Mouse (Mus musculus) forebrain, embryonic 14.5 days (tissue): ENCODE results near the gene Cdc42. TPM values are rescaled to one million over a fixed set of nuclear protein-coding genes. Genes with fewer than 3 reads are reported as not detected.

Experiments
- ATAC-seq: fragments of 200-750 bp; cut with Nextera tagmentation; 2 replicates; pipeline ENCODE4 v1.8.0; 2017; ENCODE audit warnings: mild to moderate bottlenecking, moderate library complexity
- DNase-seq: peaks from one replicate; pipeline ENCODE4 v3.0.0-alpha.2; 2015; ENCODE audit warnings: low spot score
- H3K27ac ChIP-seq: fragments of 300-500 bp; sonication (generic); 2 replicates; pipeline ENCODE4 v1.5.1; 2014; ENCODE audit warnings: low read depth, mild to moderate bottlenecking, control low read depth, low read length, moderate library complexity
- H3K27me3 ChIP-seq: fragments of 300-500 bp; sonication (generic); replicated peaks from 2 replicates; pipeline ENCODE4 v1.6.1; 2014; ENCODE audit warnings: low read length, control low read depth, mixed read lengths; ENCODE audit not compliant: control insufficient read depth, insufficient read depth
- H3K36me3 ChIP-seq: fragments of 300-500 bp; sonication (generic); 2 replicates; pipeline ENCODE4 v1.6.1; 2014; ENCODE audit warnings: low read length, control low read depth; ENCODE audit not compliant: control insufficient read depth, insufficient read depth
- H3K4me1 ChIP-seq: fragments of 300-500 bp; sonication (generic); 2 replicates; pipeline ENCODE4 v1.6.1; 2014; ENCODE audit warnings: antibody characterized with exemption, low read length, control low read depth; ENCODE audit not compliant: control insufficient read depth, insufficient read depth
- H3K4me2 ChIP-seq: fragments of 300-500 bp; sonication (generic); 2 replicates; pipeline ENCODE4 v1.6.1; 2014; ENCODE audit warnings: mild to moderate bottlenecking, control low read depth, low read length
- H3K4me3 ChIP-seq: fragments of 300-500 bp; sonication (generic); 2 replicates; pipeline ENCODE4 v1.5.1; 2014; ENCODE audit warnings: low read depth, low read length, control low read depth
- H3K9ac ChIP-seq: fragments of 300-500 bp; sonication (generic); 2 replicates; pipeline ENCODE4 v1.6.1; 2014; ENCODE audit warnings: mild to moderate bottlenecking, low read length, control low read depth, moderate library complexity
- H3K9me3 ChIP-seq: fragments of 300-500 bp; sonication (generic); replicated peaks from 2 replicates; pipeline ENCODE4 v1.6.1; 2016; ENCODE audit warnings: low read length, control low read depth, mixed read lengths; ENCODE audit not compliant: control insufficient read depth
- whole genome bisulfite sequencing: fragments of 180-500 bp; shearing (Covaris S2); extraction: QIAGEN DNeasy Blood & Tissue Kit; methylation state at CpG from one replicate; pipeline ENCODE4 v1.1.7; 2014; 5-methylcytosine and 5-hydroxymethylcytosine counted together
- polyA plus RNA-seq: library from polyadenylated mRNA; unstranded; fragments of >200 nt; fragmentation: Nextera tagmentation; extraction: Ambion mirVana; gene quantifications from 2 replicates; pipeline ENCODE4 v1.2.1, GENCODE M21; 2014

Gene Cdc42
- polyA plus RNA-seq, 1 experiment from 2014 or later: 928 TPM

DNA sequence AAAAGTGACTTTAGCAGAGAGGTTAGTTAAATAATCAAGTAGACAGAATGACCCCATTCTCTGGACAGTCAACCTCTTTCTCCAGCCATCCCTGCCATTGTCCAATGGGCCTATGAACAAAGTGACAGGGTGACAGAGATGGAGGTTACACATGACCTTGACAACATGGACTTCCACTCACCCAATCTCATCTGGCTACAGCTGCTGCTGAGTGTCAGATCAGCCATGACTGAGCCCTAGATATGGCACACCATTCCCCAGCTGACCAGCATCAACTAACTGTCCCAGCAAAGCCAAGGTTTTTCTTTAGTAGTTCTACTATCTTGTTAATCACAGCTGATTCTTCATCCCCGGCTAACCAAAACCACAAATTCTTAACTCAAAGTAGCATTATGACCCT lies 14.7 kb downstream of the Cdc42 start:
- ATAC-seq: no peak
- H3K27ac ChIP-seq: no peak overlapping the region
- H3K9me3 ChIP-seq: no peaks in the 10 kb centered on the region
- no peak overlapping the region for H3K4me3 ChIP-seq
- H3K4me1 ChIP-seq: no peaks in the 10 kb centered on the region
- no peaks in the 10 kb centered on the region for H3K36me3 ChIP-seq
- WGBS: 94% methylated on average over 1 of the region's 1 CpGs
- H3K27me3 ChIP-seq: no peaks in the 10 kb centered on the region
- H3K4me2 ChIP-seq: no peak overlapping the region
- H3K9ac ChIP-seq: no peak overlapping the region
- no peak for DNase-seq

DNA sequence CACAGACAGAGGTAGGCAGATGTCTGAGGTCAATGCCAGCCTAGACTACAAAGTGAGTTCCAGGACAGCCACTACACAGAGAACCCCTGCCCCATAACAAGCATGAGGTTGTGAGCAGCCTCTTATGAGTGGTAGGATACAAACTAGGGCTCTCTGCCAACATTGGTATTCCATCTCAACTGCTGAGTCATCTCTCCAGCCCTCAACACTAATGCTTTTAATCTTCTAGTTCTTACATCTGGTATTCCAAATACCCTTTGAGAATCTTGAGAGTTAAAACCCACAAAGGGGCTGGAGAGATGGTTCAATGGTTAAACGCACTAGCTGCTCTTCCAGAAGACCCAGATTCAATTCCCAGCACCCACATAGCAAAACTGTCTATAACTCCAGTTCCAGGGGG lies 18.1 kb downstream of the Cdc42 start:
- H3K9me3 ChIP-seq: no peaks in the 10 kb centered on the region
- peaks cover 9% of the 10 kb centered on the region; the same call in 1 of the 2 replicates for H3K36me3 ChIP-seq
- H3K4me2 ChIP-seq: no peak overlapping the region
- no peaks in the 10 kb centered on the region for H3K4me1 ChIP-seq
- no peak overlapping the region for H3K27ac ChIP-seq
- no peak overlapping the region for H3K4me3 ChIP-seq
- ATAC-seq: no peak
- H3K27me3 ChIP-seq: no peaks in the 10 kb centered on the region
- peak; percentile 8 for DNase-seq
- H3K9ac ChIP-seq: no peak overlapping the region
- 89% methylated on average over 1 of the region's 1 CpGs for WGBS

DNA sequence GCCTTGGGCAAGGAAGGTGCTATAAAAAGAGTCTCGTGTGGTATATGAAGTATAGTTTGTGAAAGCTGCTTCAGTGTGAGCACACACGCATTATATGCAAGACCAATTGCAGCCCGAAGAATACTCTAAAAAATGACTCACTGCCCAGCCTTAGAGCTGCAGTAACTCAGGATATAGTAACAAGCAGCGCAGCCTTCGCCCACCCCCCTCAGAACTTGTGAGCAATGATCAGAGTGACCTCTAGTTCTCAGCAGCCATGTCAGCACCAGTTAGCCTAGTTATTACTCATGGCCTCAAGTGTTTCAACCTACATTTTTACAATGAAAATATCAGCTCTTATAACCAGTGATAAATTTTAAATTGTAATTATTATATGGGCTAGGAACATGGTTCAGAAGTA lies 21.1 kb downstream of the Cdc42 start:
- H3K4me2 ChIP-seq: no peak overlapping the region
- peaks cover 33% of the 10 kb centered on the region for H3K36me3 ChIP-seq
- DNase-seq: no peak
- no peak overlapping the region for H3K4me3 ChIP-seq
- no peak overlapping the region for H3K9ac ChIP-seq
- H3K9me3 ChIP-seq: no peaks in the 10 kb centered on the region
- H3K4me1 ChIP-seq: no peaks in the 10 kb centered on the region
- WGBS: 94% methylated on average over 5 of the region's 5 CpGs
- H3K27ac ChIP-seq: no peak overlapping the region
- H3K27me3 ChIP-seq: no peaks in the 10 kb centered on the region
- no peak for ATAC-seq

DNA sequence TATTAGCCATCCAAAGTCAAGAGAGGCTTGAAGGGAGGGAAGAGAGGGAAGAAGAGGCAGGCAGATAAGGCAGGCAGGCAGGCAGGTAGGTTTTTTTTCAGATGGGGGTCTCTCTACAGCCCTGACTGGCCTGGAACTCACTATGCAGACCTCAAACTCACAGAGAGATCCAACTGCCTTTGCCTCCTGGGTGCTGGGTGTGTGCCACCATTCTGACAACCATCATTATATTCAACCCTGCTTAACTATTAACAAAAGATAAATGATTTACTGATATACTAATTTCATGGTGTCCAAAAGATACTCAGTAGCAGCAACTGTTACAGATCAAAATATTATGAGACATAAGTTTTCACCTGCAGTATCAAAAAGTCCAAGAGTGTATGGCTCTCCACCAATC lies 25.5 kb downstream of the Cdc42 start:
- no peak for ATAC-seq
- Histone ChIP-seq H3K9me3 (no peaks in the 10 kb centered on the region), H3K4me2 (no peak overlapping the region), H3K4me3 (no peak overlapping the region), H3K9ac (no peak overlapping the region), H3K36me3 (peaks cover 62% of the 10 kb centered on the region), H3K27ac (no peak overlapping the region), H3K27me3 (no peaks in the 10 kb centered on the region), H3K4me1 (no peaks in the 10 kb centered on the region)
- no peak for DNase-seq

DNA sequence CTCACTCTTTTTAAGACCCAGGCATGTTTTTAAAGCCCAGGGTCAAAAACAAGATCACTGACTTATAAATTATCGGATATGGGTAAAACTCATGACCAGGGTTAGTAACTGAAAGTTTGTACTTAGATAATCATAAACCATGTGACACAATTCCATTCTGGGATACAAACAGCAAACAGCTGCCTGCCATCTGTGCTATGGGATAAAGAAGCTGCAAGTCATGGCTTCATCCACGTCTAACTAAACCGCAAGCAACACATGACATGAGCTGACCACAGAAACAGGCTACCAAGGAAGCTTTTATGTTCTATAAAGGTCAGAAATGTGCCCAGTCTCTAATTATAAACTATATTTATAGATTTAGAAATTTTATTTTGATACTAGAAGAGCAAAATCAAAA lies 31.0 kb downstream of the Cdc42 start:
- Histone ChIP-seq H3K9ac (no peak overlapping the region), H3K9me3 (no peaks in the 10 kb centered on the region), H3K27me3 (no peaks in the 10 kb centered on the region), H3K36me3 (peaks cover 49% of the 10 kb centered on the region), H3K27ac (no peak overlapping the region), H3K4me2 (no peak overlapping the region), H3K4me1 (no peaks in the 10 kb centered on the region), H3K4me3 (no peak overlapping the region)
- DNase-seq (no peak), ATAC-seq (no peak)
- 93% methylated on average over 3 of the region's 3 CpGs for WGBS

DNA sequence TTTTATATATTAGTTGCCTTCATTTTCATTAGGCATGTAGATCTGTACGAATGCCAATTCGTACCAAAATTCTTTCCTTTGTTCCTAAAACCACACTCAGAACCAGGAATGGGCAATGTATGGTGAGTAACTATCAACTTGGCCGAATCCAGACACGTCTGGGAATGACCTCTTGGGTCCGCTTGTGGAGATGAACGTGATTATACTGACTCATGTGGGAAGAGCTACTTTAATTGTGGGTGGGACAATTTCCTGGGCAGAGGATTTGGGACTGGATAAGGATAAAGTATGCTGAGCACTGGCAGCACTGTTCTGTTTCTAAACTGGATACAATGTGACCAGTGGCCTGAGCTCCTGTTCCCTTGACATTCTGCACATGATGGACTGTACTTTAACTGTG lies 32.6 kb downstream of the Cdc42 start:
- Histone ChIP-seq H3K27me3 (no peaks in the 10 kb centered on the region), H3K4me1 (no peaks in the 10 kb centered on the region), H3K4me2 (no peak overlapping the region), H3K4me3 (no peak overlapping the region), H3K9ac (no peak overlapping the region), H3K36me3 (peaks cover 56% of the 10 kb centered on the region), H3K9me3 (no peaks in the 10 kb centered on the region), H3K27ac (no peak overlapping the region)
- WGBS: 92% methylated on average over 6 of the region's 6 CpGs
- no peak for DNase-seq
- no peak for ATAC-seq

DNA sequence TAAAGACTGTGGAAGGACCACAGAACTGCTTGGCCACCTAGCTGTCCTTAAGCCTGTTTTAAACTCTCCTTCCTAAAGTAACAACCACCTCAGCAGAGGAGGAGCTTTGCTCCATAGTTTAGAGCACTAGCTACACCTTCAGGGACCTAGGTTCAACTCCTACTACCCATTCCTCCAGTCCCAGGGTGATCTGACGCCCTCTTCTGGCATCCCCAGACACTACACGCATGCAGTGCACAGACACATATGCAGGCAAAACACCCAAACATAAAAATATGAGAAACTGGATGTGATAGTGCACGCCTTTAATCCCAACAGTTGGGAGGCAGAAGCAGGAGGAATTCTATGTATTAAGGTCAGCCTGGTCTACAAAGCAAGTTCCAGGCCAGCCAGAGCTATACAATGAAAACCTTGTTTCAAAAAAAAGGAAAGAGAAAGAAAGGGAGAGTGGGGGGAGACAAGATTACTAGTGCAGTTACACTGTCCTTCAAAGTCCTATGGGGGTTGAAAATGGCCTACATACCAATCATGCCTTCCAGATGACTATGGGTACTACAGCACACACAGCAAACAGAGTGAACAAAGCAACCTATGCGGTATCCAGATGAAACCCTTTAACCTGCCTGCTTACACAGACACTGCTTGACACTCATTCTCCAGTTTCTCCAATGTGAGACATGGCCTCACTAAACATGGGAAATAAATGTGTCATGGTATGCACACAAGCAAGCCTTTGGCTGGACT lies 41.3 kb downstream of the Cdc42 start:
- Histone ChIP-seq H3K9me3 (no peaks in the 10 kb centered on the region), H3K36me3 (peaks cover 29% of the 10 kb centered on the region), H3K4me3 (no peak overlapping the region), H3K4me2 (no peak overlapping the region), H3K9ac (no peak overlapping the region), H3K27me3 (no peaks in the 10 kb centered on the region), H3K27ac (no peak overlapping the region), H3K4me1 (no peaks in the 10 kb centered on the region)
- WGBS: 81% methylated on average over 4 of the region's 4 CpGs
- ATAC-seq (no peak), DNase-seq (no peak)

DNA sequence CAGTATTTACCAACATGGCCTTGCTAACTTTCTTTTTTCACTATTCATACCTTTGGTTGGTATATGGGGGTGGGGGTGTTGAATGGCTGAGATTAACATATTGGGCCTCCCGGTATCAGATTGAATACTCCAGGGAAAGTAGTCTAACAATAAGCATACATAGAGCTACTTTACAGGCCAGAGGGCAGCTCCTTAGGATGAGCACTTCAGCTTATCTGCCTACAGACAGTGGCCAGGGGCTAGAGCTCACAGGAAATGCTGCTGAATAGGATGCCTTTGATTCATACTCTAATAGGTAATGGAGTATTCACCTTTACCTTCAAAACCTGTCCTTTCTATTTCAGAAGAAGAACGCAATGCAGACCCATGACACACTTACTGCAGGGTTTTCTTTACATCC lies 42.5 kb downstream of the Cdc42 start:
- H3K36me3 ChIP-seq: peaks cover 20% of the 10 kb centered on the region
- DNase-seq (no peak), ATAC-seq (no peak)
- H3K9ac ChIP-seq: no peak overlapping the region
- no peak overlapping the region for H3K4me3 ChIP-seq
- H3K27me3 ChIP-seq: no peaks in the 10 kb centered on the region
- H3K27ac ChIP-seq: no peak overlapping the region
- H3K4me2 ChIP-seq: no peak overlapping the region
- no peaks in the 10 kb centered on the region for H3K4me1 ChIP-seq
- no peaks in the 10 kb centered on the region for H3K9me3 ChIP-seq
- whole genome bisulfite sequencing: 89% methylated on average over 2 of the region's 2 CpGs

DNA sequence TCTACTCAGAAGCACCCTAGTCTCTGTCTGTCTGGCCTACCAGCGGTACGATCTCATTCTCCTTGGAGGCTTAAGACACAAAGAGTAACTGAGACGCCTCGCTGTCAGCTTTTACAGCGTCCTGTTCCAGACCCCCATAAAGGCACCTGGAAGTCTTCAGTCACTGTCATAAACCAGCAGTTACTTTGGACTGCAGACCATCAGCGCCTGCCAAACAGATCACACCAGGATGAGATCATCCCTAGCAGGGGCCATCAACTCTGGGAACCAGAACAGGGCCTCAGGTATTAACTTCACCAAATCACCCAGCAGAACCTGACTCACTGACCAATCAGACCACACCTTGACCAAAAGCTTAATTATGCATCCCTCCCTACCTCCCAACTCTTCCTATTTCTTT lies 43.0 kb downstream of the Cdc42 start:
- H3K4me3 ChIP-seq: no peak overlapping the region
- no peak for ATAC-seq
- DNase-seq: no peak
- no peak overlapping the region for H3K4me2 ChIP-seq
- H3K9ac ChIP-seq: no peak overlapping the region
- no peak overlapping the region for H3K27ac ChIP-seq
- no peaks in the 10 kb centered on the region for H3K27me3 ChIP-seq
- no peaks in the 10 kb centered on the region for H3K4me1 ChIP-seq
- H3K36me3 ChIP-seq: peaks cover 17% of the 10 kb centered on the region
- WGBS: 84% methylated on average over 6 of the region's 6 CpGs
- H3K9me3 ChIP-seq: no peaks in the 10 kb centered on the region
